In the genomic region with DNA sequence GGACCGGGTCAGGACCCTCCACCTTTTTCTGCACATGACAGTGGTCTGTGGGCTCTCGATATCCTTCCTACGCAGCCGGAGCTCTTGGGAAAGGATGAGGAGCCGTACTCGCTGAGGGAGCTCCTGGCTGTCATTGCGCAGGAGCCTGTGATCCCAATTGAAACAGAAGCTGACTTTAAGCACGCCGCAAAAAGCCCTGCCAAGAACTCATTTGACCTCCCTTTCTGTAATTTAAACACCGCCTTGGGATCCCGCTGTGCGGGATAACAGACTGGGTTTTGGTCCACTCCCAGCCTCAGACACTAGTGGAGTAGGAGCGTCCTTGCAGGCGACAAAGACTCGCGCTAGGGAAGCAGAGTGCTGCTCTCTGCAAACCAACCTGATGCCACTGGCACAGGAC, we compare ENCODE assay signal across 9 mouse cellular contexts. TPM values are rescaled to one million over a fixed set of nuclear protein-coding genes. Genes with fewer than 3 reads are reported as not detected.
A peak's percentile ranks its signal among the peaks of the same experiment; 100 is the strongest.
DNase-seq lines count a peak whose midpoint lies in the region; ATAC-seq and TF ChIP-seq lines count a peak whose summit lies in the region.
"Had no signal": no experiment of that assay in that cellular context is flagged by ENCODE, and none has a peak within 500 bp of the region (broad histone marks: within the 10 kb centered on the region; RNA-seq: fewer than 3 reads in every experiment).

No protein-coding gene starts in this region.

- peaks cover 24% of the 10 kb centered on the region for H3K27me3 ChIP-seq in kidney, postnatal 0 days (ENCODE audit: insufficient read depth, low read length)
- peaks cover 10% of the 10 kb centered on the region for H3K27me3 ChIP-seq in forebrain, postnatal 0 days (ENCODE audit: insufficient read depth, low read length)
- peaks cover 54% of the 10 kb centered on the region for H3K27me3 ChIP-seq in limb, embryonic 12.5 days
- H3K27me3 ChIP-seq: Patski had no signal

- no peak for TF ChIP-seq POLR2A in olfactory bulb, adult 2 months (IDR thresholded peaks at IDR 0.05; ENCODE audit: insufficient read depth, low read depth, low read length)

- no peak overlapping the region for H3K27ac ChIP-seq in kidney, postnatal 0 days
- no peak overlapping the region for H3K27ac ChIP-seq in brown adipose tissue, adult 24 weeks (replicated peaks; ENCODE audit: low read depth, low read length)
- H3K27ac ChIP-seq in forebrain, postnatal 0 days (ENCODE audit: low read depth, low read length) = no peak overlapping the region
- H3K27ac ChIP-seq in limb, embryonic 12.5 days = no peak overlapping the region
- H3K27ac ChIP-seq in olfactory bulb, adult 2 months (ENCODE audit: insufficient read depth, low read depth, low read length) = no peak overlapping the region

- H3K4me1 ChIP-seq in kidney, postnatal 0 days (replicated peaks; ENCODE audit: insufficient read depth, low read length) = peaks cover 3% of the 10 kb centered on the region; the same call in 1 of the 2 replicates
- 0 out of 2 replicates have a peak, but pooled peaks cover 2% of the 10 kb centered on the region for H3K4me1 ChIP-seq in brown adipose tissue, adult 24 weeks (ENCODE audit: control insufficient read depth, insufficient read depth, insufficient read length, low read length)
- no peaks in the 10 kb centered on the region for H3K4me1 ChIP-seq in forebrain, postnatal 0 days (ENCODE audit: insufficient read depth)
- peaks cover 11% of the 10 kb centered on the region for H3K4me1 ChIP-seq in limb, embryonic 12.5 days (replicated peaks)
- H3K4me1 ChIP-seq in olfactory bulb, adult 2 months (ENCODE audit: control insufficient read depth, insufficient read depth, low read length) = peaks cover 10% of the 10 kb centered on the region

- no peaks in the 10 kb centered on the region for H3K36me3 ChIP-seq in kidney, postnatal 0 days (ENCODE audit: insufficient read depth, low read length)
- no peaks in the 10 kb centered on the region for H3K36me3 ChIP-seq in forebrain, postnatal 0 days (ENCODE audit: insufficient read depth)
- H3K36me3 ChIP-seq in limb, embryonic 12.5 days = no peaks in the 10 kb centered on the region

- ATAC-seq in kidney, postnatal 0 days (replicated peaks; ENCODE audit: low FRiP score, low read depth) = no peak
- ATAC-seq in forebrain, postnatal 0 days = peak; percentile 42; the same call in 1 of the 2 replicates
- no peak for ATAC-seq in limb, embryonic 12.5 days (ENCODE audit: insufficient number of reproducible peaks, insufficient read depth, low FRiP score, low TSS enrichment, low read depth)
- no peak for ATAC-seq in megakaryocyte progenitor cell, adult 5-6 weeks (replicated peaks; ENCODE audit: poor library complexity)

- no peak overlapping the region for H3K9ac ChIP-seq in kidney, postnatal 0 days (ENCODE audit: low read depth, low read length)
- H3K9ac ChIP-seq in forebrain, postnatal 0 days = peak overlapping the region; percentile 59
- no peak overlapping the region for H3K9ac ChIP-seq in limb, embryonic 12.5 days (replicated peaks)

- H3K4me3 ChIP-seq in kidney, postnatal 0 days (replicated peaks; ENCODE audit: low read depth, low read length) = peak overlapping the region; percentile 42
- peak overlapping the region; percentile 35 for H3K4me3 ChIP-seq in brown adipose tissue, adult 24 weeks (ENCODE audit: insufficient read depth, low read depth, low read length)
- peak overlapping the region; percentile 52 for H3K4me3 ChIP-seq in forebrain, postnatal 0 days (ENCODE audit: low read depth, low read length)
- H3K4me3 ChIP-seq in limb, embryonic 12.5 days (replicated peaks) = peak overlapping the region; percentile 54
- peak overlapping the region; percentile 59 for H3K4me3 ChIP-seq in olfactory bulb, adult 2 months (ENCODE audit: insufficient read depth, low read depth, low read length)

- peak overlapping the region; percentile 77 for H3K4me2 ChIP-seq in kidney, postnatal 0 days (ENCODE audit: low read length)
- peak overlapping the region; percentile 99 for H3K4me2 ChIP-seq in forebrain, postnatal 0 days (ENCODE audit: low read depth)
- peak overlapping the region; percentile 98 for H3K4me2 ChIP-seq in limb, embryonic 12.5 days

- no peak for TF ChIP-seq CTCF in kidney, postnatal 0 days (IDR thresholded peaks at IDR 0.05; ENCODE audit: low read depth)
- TF ChIP-seq CTCF in forebrain, postnatal 0 days (IDR thresholded peaks at IDR 0.05; ENCODE audit: low read depth) = no peak
- no peak for TF ChIP-seq CTCF in olfactory bulb, adult 2 months (IDR thresholded peaks at IDR 0.05; ENCODE audit: insufficient read depth, low read depth, low read length)

- DNase-seq in kidney, postnatal 0 days (ENCODE audit: low spot score) = peak; percentile 21
- no peak for DNase-seq in kidney, postnatal 10 days
- DNase-seq in forebrain, postnatal 0 days = peak; percentile 58
- DNase-seq in kidney, postnatal 25 days = no peak

- no peaks in the 10 kb centered on the region for H3K9me3 ChIP-seq in kidney, postnatal 0 days (replicated peaks; ENCODE audit: low read length)
- H3K9me3 ChIP-seq in forebrain, postnatal 0 days (ENCODE audit: low read length) = no peaks in the 10 kb centered on the region
- no peaks in the 10 kb centered on the region for H3K9me3 ChIP-seq in limb, embryonic 12.5 days

- 10% methylated on average over 16 of the region's 16 CpGs for WGBS in kidney, postnatal 0 days
- WGBS in forebrain, postnatal 0 days = 6% methylated on average over 16 of the region's 16 CpGs
- WGBS in limb, embryonic 12.5 days = 18% methylated on average over 16 of the region's 16 CpGs
- WGBS in olfactory bulb, adult 2 months = 3% methylated on average over 16 of the region's 16 CpGs

RNA-seq across cellular contexts. Expression of a gene that starts 0.5 kb away (rescaled TPM):
- polyA plus RNA-seq in kidney, postnatal 0 days (2015; fragmentation: Nextera tagmentation; extraction: Ambion mirVana) = 3.1 and 3.4 TPM in 2 replicates
- 7.0 and 16.9 TPM in 2 replicates for polyA plus RNA-seq in brown adipose tissue, adult 24 weeks (2012; ENCODE audit: insufficient read depth, insufficient read length, missing spikeins)
- 2.5 and 8.5 TPM in 2 replicates for total RNA-seq in forebrain, postnatal 0 days (2014; rRNA removed)
- 4.9 and 5.6 TPM in 2 replicates for polyA plus RNA-seq in forebrain, postnatal 0 days (2015; fragmentation: Nextera tagmentation; extraction: Ambion mirVana)
- 4.1 and 8.0 TPM in 2 replicates for polyA plus RNA-seq in limb, embryonic 12.5 days (2016; fragmentation: Nextera tagmentation; extraction: Ambion mirVana)
- not detected in 2 replicates for polyA plus RNA-seq in olfactory bulb, adult 2 months (2012; ENCODE audit: insufficient read depth, insufficient read length, low replicate concordance, missing spikeins)
- 0.12 TPM in 1 of 2 replicates, not detected in the other for total RNA-seq in megakaryocyte progenitor cell, adult 5-6 weeks (2015)
- total RNA-seq in megakaryocyte progenitor cell, adult 5-6 weeks (2017) = not detected in 2 replicates

Comparison
In these comparisons a context has a peak if more than half of its experiments do, and no peak if none do; other contexts are left out.
1. DNase-seq: peak in kidney, postnatal 0 days (single experiment) and forebrain, postnatal 0 days (single experiment); none in kidney, postnatal 10 days (single experiment) and kidney, postnatal 25 days (0 of 2).
2. Peak in every context shown above with its lines, with median percentiles within 50 percentile points of each other: H3K4me2 ChIP-seq and H3K4me3 ChIP-seq.